Mouse (Mus musculus) heart, adult 9 months (tissue): Measurements from ENCODE around the gene Wdr45b.
"Not testable (repeated sequence)": the region's sequence is repeated elsewhere in the genome, so short reads cannot be mapped to it uniquely, and the experiment has no call there.

Source experiments
- DNase-seq, 2 experiments: peaks; one replicate each; pipeline ENCODE4 v3.0.0; 2022; ENCODE audit warnings: low spot score in 2 of 2

The Wdr45b gene

GRCm38 (mm10) chr11:121328619-121329018, 25.6 kb downstream of the Wdr45b start:
- no peak for DNase-seq

GRCm38 (mm10) chr11:121328206-121328605, 26.0 kb downstream of the Wdr45b start:
- DNase-seq, result no peak

DNA sequence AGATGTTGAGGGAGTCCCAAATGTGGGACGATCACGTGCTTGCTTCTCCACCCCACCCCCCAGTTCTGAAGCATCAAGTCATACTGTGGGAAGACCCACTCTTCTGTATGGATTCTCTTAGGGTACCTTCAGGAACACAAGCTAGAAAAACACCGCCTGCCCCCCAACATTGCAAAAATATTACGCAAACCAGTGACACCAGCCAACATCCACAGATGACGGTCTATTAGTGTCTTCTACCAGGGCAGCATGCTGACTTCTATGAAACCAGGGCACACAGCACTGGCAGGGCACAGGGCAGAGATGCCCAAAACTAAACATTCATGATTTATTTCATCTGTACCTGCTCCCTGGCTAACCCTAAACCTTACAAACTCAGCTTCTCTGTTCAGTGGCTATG, 27.6 kb downstream of the Wdr45b start:
- no peak for DNase-seq

- no peak for DNase-seq
Observed at GRCm38 (mm10) chr11:121326034-121326433, 28.2 kb downstream of the Wdr45b start.

DNA sequence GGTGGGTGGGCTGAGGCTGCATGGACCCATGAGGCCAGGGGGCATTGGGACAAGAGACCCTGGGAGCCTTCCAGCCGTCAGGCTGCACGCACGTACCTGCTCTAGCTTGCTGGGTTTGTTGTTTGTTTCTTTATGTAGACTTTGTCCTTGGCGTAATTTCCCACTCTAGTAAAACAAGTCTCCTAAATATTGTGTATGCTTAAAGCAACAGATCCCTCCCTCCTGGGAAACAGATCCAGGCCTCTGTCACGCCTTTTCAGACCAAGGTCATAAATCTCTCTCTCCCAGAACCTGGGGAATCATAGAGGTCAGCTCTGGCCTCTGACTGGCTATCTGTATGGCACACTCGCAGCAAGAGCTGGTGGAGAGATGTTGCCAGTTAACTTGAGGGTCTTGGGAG, 46.5 kb downstream of the Wdr45b start:
- DNase-seq, result not testable (repeated sequence)

DNA sequence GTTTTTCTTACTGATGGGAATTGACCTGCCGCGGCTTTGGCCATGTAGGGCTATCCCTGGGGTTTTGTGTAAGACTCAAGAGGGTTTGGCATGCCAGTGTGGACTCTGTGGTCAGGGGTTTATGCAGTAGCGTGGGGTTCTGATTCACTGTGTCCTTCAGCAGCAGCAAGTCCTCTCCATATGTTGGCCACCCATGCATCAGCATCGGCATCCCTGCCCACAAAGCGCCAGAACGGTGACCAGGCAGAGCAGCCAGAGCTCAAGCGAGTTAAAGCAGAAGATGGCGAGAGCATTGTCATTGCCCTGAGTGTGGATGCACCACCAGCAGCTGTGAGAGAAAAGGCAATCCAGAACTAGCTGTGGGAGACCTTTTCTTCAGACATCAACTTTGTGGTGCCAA, 47.6 kb downstream of the Wdr45b start:
- DNase-seq, result no peak

GRCm38 (mm10) chr11:121305371-121305770, 48.9 kb downstream of the Wdr45b start:
- no peak for DNase-seq

DNA sequence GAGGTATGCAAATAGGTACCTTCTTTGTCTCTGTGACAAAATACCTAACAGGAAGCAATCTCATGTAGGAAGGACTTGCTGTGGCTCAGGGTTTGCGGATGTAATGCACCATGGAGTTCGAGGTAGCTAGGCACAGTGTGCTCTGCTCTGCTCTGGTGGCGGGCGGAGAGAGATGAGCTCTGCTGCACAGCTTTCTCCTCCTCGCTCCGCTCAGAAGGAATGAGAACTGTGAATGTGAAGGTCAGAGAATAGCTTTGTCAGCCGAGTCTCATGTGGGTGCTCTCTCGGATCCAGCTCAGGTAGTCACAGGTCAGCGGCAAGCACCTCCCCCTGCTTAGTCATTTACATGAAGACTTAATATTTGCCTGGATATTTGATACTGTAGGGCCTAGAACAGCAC, 54.0 kb downstream of the Wdr45b start:
- no peak for DNase-seq

DNA sequence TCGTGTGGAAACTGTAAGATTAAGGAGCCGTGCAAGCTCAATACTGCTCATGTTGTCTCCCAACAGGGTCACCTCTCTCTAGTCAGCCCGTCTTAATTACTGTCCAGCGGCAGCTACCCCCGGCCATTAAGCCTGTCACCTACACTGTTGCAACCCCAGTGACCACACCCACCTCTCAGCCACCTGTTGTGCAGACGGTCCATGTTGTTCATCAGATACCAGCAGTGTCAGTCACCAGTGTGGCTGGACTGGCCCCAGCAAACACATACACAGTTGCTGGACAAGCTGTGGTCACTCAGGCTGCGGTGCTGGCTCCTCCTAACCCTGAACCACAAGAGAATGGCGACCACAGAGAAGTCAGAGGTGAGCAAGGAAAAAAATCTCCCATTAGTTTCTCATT, 55.8 kb downstream of the Wdr45b start:
- no peak for DNase-seq

- DNase-seq, result no peak
Observed at GRCm38 (mm10) chr11:121294771-121295170, 59.5 kb downstream of the Wdr45b start.

DNA sequence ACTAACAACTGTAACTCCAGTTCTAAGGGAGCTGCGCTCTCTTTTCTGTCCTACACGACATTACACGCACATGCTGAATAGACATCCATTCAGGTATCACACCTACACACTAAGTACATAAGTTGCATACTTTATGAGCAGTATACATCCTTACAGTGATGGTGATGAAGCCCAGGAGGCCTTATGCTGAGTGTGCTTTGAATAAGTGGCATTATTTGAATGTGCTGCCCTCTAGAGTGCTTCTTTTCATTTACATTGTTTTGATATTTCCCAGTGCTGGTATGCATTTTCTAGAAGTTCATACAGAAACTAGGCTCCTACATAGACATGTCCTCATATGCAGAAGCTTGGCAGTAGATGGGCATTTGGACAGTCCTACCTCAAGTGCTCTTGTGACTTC, 64.4 kb downstream of the Wdr45b start:
- no peak for DNase-seq

DNA sequence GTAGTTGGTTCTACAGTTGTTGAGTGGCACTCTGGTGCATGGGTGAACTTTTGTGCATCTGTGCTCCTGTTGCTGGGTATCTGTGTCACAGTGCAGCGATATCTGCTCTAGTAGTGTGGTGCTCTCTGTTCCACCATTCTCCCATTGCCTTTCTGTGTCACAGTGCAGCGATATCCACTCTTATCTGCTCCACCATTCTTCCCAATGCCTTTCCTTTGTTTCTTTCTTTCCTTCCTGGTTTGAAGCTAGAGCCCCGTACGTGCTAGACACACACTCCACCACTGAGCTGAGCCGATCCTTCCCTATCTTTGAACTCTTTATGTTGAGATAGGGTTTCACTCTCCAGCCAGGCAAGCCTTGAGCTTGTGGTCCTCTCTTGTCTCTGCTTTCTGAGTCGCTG, 71.3 kb downstream of the Wdr45b start:
- DNase-seq, result no peak

GRCm38 (mm10) chr11:121278011-121278410, 76.2 kb downstream of the Wdr45b start:
- no peak for DNase-seq

- DNase-seq, result no peak
Observed at GRCm38 (mm10) chr11:121277516-121277915, 76.7 kb downstream of the Wdr45b start.
